ENCODE assay signal across 8 mouse cellular contexts in genomic region chr17:31565141-31566056, GRCm38 (mm10). TPM values are rescaled to one million over a fixed set of nuclear protein-coding genes. Genes with fewer than 3 reads are reported as not detected.
A peak's percentile ranks its signal among the peaks of the same experiment; 100 is the strongest.
DNase-seq lines count a peak whose midpoint lies in the region; ATAC-seq and TF ChIP-seq lines count a peak whose summit lies in the region.

No protein-coding gene starts in this region.

- H3K36me3 ChIP-seq in E14TG2a.4 (ENCODE audit: insufficient read depth, low read length) = peaks cover 28% of the 10 kb centered on the region
- no peaks in the 10 kb centered on the region for H3K36me3 ChIP-seq in forebrain, embryonic 12.5 days (replicated peaks)

- peak; percentile 51 for ATAC-seq in forebrain, embryonic 12.5 days (ENCODE audit: low FRiP score)

- peak overlapping the region; percentile 86 for H3K9ac ChIP-seq in forebrain, embryonic 12.5 days

- TF ChIP-seq POLR2A in bone marrow macrophage, adult 2 months (IDR thresholded peaks at IDR 0.05; ENCODE audit: borderline replicate concordance, low read depth, low read length) = no peak

- peak overlapping the region; percentile 50 for H3K27ac ChIP-seq in bone marrow macrophage, adult 2 months (ENCODE audit: insufficient read depth, low read depth, low read length)
- peak overlapping the region; percentile 99 for H3K27ac ChIP-seq in forebrain, embryonic 12.5 days

- H3K4me2 ChIP-seq in forebrain, embryonic 12.5 days = peak overlapping the region; percentile 86

- under 1% methylated on average over 76 of the region's 88 CpGs for WGBS in forebrain, embryonic 12.5 days

- no peaks in the 10 kb centered on the region for H3K9me3 ChIP-seq in E14TG2a.4 (ENCODE audit: low read length)
- H3K9me3 ChIP-seq in forebrain, embryonic 12.5 days = no peaks in the 10 kb centered on the region

- H3K4me1 ChIP-seq in E14TG2a.4 (replicated peaks; ENCODE audit: low read depth, low read length) = peaks cover 58% of the 10 kb centered on the region
- H3K4me1 ChIP-seq in bone marrow macrophage, adult 2 months (ENCODE audit: control insufficient read depth, insufficient read depth, low read length) = peaks cover 17% of the 10 kb centered on the region
- peaks cover 39% of the 10 kb centered on the region for H3K4me1 ChIP-seq in forebrain, embryonic 12.5 days

- H3K4me3 ChIP-seq in E14TG2a.4 (replicated peaks; ENCODE audit: low read length) = peak overlapping the region; percentile 92
- peak overlapping the region; percentile 88 for H3K4me3 ChIP-seq in bone marrow macrophage, adult 2 months (ENCODE audit: insufficient read depth, low read length)
- H3K4me3 ChIP-seq in forebrain, embryonic 12.5 days (replicated peaks) = peak overlapping the region; percentile 79

- no peaks in the 10 kb centered on the region for H3K27me3 ChIP-seq in E14TG2a.4 (ENCODE audit: insufficient read depth, low read length)
- H3K27me3 ChIP-seq in forebrain, embryonic 12.5 days = no peaks in the 10 kb centered on the region

- peak; percentile 77 for DNase-seq in heart, postnatal 4 days
- DNase-seq in layer of hippocampus, postnatal 14 days (ENCODE audit: low spot score in 2 of 2) = peak; percentile 65 to 74
- peak; percentile 55 for DNase-seq in lung, postnatal 25 days (ENCODE audit: low spot score)
- peak; percentile 67 for DNase-seq in right cerebral cortex, adult 18-20 months
- peak; percentile 64 for DNase-seq in urinary bladder, adult 2 months (ENCODE audit: low spot score)

- no peak for TF ChIP-seq CTCF in E14TG2a.4 (conservative IDR thresholded peaks at IDR 0.05; ENCODE audit: low read length)
- TF ChIP-seq CTCF in bone marrow macrophage, adult 2 months (IDR thresholded peaks at IDR 0.05; ENCODE audit: low read depth, low read length) = no peak

RNA-seq across cellular contexts. Expression of gene Pknox1, which starts 0.9 kb away (rescaled TPM):
- 14.3 and 18.6 TPM in 2 replicates for polyA plus RNA-seq in bone marrow macrophage, adult 2 months (2012; ENCODE audit: insufficient read depth, insufficient read length, missing spikeins)
- 30.6 and 31.3 TPM in 2 replicates for polyA plus RNA-seq in forebrain, embryonic 12.5 days (2016; fragmentation: Nextera tagmentation; extraction: Ambion mirVana)
- total RNA-seq in heart, postnatal 4 days (2021) = 10 to 100 TPM; 17.0 to 17.9 TPM
- total RNA-seq in layer of hippocampus, postnatal 14 days (2021) = 10 to 100 TPM; 15.3 to 18.9 TPM
- 21.4 and 23.1 TPM in 2 replicates for polyA plus RNA-seq in urinary bladder, adult 2 months (2012; rRNA removed)

RNA-seq across cellular contexts. Expression of gene Ndufv3, which starts 45.5 kb away (rescaled TPM):
- 132 and 146 TPM in 2 replicates for polyA plus RNA-seq in bone marrow macrophage, adult 2 months (2012; ENCODE audit: insufficient read depth, insufficient read length, missing spikeins)
- 248 TPM in 2 replicates for polyA plus RNA-seq in forebrain, embryonic 12.5 days (2016; fragmentation: Nextera tagmentation; extraction: Ambion mirVana)
- total RNA-seq in heart, postnatal 4 days (2021) = 100 to 1,000 TPM; 873 to 920 TPM
- total RNA-seq in layer of hippocampus, postnatal 14 days (2021) = 100 to 1,000 TPM; 319 to 320 TPM
- polyA plus RNA-seq in urinary bladder, adult 2 months (2012; rRNA removed) = 219 and 221 TPM in 2 replicates

RNA-seq across cellular contexts. Expression of gene Wdr4, which starts 45.6 kb away (rescaled TPM):
- 11.3 and 13.8 TPM in 2 replicates for polyA plus RNA-seq in bone marrow macrophage, adult 2 months (2012; ENCODE audit: insufficient read depth, insufficient read length, missing spikeins)
- 43.2 and 45.6 TPM in 2 replicates for polyA plus RNA-seq in forebrain, embryonic 12.5 days (2016; fragmentation: Nextera tagmentation; extraction: Ambion mirVana)
- 10 to 100 TPM; 15.9 to 16.4 TPM for total RNA-seq in heart, postnatal 4 days (2021)
- 10 to 100 TPM; 24.7 to 29.8 TPM for total RNA-seq in layer of hippocampus, postnatal 14 days (2021)
- polyA plus RNA-seq in urinary bladder, adult 2 months (2012; rRNA removed) = 20.5 and 26.7 TPM in 2 replicates

Comparison
In these comparisons a context has a peak if more than half of its experiments do, and no peak if none do; other contexts are left out.
1. Peak in every context shown above with its lines: DNase-seq, ATAC-seq, H3K4me3 ChIP-seq and H3K27ac ChIP-seq.